Mouse (Mus musculus) heart, postnatal 36 days (tissue): ENCODE measurements at regions not wholly inside any gene's neighbourhood (a gene's known extent, or its start where the extent isn't known, plus 50 kb on each side); places are given as distances from the start of the nearest gene placed in this dataset.

Experiments
- DNase-seq, 2 experiments: peaks; one replicate each; pipeline ENCODE4 v3.0.0; 2021 to 2022
- intact Hi-C: fragments of 180-260 bp; cut with DNase I; formaldehyde crosslinking; loops from one replicate; pipeline ENCODE4 v1.15.1; 2025

GRCm38 (mm10) chr12:47466740-47467139 is 648.0 kb upstream of the Nova1 start:
- intact Hi-C loops, result no loop called here
- DNase-seq, result no peak

- DNase-seq, result no peak
- intact Hi-C loops, result no loop called here
Observed at GRCm38 (mm10) chr12:47465924-47466323, 647.2 kb upstream of the Nova1 start.

DNA sequence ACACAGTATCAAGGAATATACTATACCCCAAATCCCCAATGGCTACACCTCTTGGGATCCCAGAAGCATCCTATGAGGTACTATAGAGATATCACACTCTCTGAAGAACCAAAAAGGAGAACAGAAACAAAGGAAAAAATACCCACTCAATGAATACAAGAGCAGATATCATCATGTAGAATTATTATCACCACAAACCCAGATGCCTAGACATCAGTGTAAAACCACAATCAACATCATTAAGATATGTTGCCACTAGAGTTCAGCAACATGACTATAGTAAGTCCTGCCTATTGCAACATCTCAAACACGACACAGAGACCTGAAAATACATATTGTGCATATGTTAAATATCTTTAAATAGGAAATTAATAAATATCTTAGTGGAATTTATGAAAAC is 612.9 kb upstream of the Nova1 start:
- intact Hi-C loops, result no loop called here

DNA sequence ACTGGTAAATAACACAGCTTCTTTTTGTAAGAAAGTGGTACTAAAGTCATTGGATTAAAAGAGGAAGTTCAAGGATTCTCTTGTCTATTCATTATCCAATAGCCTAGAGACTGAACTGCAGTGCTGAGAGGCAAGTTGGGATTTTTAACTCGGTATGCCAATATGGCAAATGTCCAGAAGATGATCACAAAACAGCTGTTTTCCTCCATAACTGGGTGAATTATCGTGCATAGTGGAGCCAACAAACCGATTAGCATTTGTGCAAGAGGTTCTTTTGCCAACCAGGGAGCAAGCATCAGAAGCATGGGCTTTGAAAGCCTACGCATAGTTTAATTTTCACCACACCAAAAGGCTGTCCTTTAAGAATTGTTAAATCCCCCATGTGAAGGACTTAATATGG is 593.5 kb upstream of the Nova1 start:
- intact Hi-C loops, result no loop called here

More for the DNA sequence above, 612.9 kb upstream of the Nova1 start:
- DNase-seq, result no peak

GRCm38 (mm10) chr12:47406563-47406962 is 587.8 kb upstream of the Nova1 start:
- no peak for DNase-seq
- intact Hi-C loops, result no loop called here

More for the DNA sequence above, 593.5 kb upstream of the Nova1 start:
- DNase-seq, result no peak

GRCm38 (mm10) chr12:47406131-47406530 is 587.4 kb upstream of the Nova1 start:
- intact Hi-C loops, result no loop called here
- no peak for DNase-seq

DNA sequence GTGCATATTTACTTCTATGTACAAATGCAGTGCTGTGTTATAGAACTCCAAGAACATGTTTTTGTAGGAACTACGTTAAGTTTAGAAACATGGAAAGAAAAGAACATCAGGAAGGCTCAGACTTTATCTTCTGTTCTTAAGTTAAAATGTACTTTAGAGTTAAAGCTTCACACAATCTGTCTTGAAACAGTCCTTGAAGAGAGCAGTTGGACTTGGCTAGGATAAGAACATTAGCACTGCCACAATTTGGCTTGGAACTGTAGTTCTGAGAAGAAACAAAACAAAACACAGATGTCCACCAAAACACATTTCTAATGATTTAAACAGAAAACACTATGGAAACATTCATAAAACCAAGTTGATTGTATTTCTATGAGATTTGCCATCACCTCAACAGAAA is 564.5 kb upstream of the Nova1 start:
- DNase-seq, result no peak
- intact Hi-C loops, result no loop called here

GRCm38 (mm10) chr12:47353269-47353668 is 534.5 kb upstream of the Nova1 start:
- no peak for DNase-seq
- intact Hi-C loops, result no loop called here

DNA sequence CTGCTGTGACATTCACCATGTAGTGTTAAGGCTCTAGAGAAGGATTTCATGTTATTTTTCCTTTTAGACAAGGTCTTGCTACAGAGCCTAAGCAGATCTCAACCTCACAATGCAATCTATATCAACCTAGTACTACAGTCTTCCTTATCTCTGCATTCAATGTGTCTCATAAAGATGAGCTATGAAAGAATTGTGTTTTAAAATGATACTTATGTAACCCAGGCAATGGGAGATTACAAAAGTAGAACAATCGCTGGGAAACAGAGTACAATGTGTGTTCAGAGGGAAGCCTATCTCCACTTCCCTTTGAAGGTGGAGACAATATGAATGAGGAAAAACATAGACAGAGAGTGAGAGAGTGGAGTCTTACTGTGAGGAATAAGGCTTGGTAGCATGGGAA is 532.5 kb upstream of the Nova1 start:
- intact Hi-C loops, result no loop called here
- no peak for DNase-seq

GRCm38 (mm10) chr12:47313413-47313812 is 494.7 kb upstream of the Nova1 start:
- intact Hi-C loops, result no loop called here
- DNase-seq, result peak in 1 of 2 experiments; percentile 2

GRCm38 (mm10) chr12:47275904-47276303 is 457.2 kb upstream of the Nova1 start:
- intact Hi-C loops, result no loop called here

GRCm38 (mm10) chr12:47272309-47272708 is 453.6 kb upstream of the Nova1 start:
- intact Hi-C loops, result no loop called here
- DNase-seq, result no peak

More at GRCm38 (mm10) chr12:47275904-47276303, 457.2 kb upstream of the Nova1 start:
- DNase-seq, result no peak

GRCm38 (mm10) chr12:47264118-47264517 is 445.4 kb upstream of the Nova1 start:
- no peak for DNase-seq
- intact Hi-C loops, result no loop called here

GRCm38 (mm10) chr12:47263408-47263807 is 444.7 kb upstream of the Nova1 start:
- no peak for DNase-seq
- intact Hi-C loops, result no loop called here

DNA sequence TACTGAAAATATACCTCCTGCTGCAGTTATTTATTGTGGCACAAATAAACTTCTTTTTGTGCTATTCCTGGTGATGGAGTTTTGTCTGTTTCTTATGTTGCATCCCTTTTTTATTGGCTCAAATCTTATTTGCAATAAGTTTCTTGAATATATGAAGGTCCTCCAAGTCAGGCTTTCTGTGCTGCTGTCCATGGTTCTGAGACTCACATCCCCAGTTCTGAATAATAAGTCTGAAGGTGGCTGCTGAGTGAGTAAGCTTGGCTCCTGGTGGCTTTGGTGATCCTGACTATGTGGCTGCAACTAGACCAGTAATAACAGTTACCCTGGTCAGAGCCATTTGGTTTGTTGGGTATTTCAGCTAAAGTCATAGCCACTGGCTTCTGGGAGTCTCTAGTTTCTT is 433.6 kb upstream of the Nova1 start:
- intact Hi-C loops, result no loop called here
- no peak for DNase-seq

DNA sequence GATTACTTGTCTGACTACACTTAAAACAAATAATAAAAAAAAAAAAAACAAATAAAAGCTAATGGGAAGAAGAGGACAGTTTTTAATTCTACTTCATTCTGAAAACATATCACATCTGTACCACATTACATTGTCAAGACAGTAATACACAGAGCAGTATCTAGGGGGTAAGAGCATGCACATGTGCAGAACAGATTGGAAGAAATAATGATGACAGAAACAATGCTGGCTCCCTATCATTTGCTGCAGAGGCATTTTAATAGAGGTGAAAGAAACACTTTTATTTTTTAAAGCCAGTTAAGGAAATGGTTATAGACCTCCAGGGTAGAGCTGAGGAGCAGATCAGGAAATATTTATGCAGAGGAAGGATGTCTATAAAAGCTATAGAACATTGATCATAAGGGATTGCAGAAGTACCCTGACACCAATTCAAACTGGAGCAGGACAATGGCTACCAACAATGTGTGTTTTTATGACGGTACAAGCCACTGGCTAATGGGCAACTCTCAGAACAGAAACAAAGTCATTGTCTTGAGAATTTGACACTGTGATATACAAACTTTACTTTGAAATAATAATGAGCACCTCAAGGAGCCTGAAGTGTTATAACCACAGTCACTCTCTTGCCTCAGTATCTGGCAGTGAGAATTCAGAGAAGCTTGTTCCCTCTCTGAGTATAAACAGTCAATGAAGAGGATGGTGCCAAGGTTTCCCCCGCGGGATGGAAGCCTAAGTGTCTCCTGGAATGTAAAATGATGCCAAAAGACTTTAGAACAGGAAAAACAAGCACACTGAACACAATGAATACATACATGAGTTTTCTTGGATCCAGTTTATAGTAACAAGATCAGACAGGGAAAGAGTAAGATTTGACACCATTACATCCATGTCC is 425.1 kb upstream of the Nova1 start:
- no peak for DNase-seq
- intact Hi-C loops, result no loop called here

DNA sequence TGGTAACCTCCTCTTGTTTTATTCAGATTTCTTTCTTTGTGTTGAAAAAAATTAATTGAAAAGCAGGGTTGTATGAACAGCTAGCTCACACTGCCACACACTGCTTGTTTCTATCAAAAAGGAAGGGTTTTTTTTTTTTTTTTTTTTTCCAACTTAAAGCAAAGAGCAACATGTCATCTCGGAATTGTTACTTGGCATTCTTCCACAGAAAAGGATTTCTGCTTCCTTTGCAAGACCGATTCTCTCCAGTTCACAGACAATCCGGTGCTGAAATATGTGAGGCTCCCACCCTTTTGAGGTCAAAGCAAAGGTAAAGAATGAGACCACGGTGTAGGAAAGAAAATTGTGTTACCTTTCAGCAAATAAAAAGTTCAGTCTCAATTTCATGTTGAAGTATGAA is 401.3 kb upstream of the Nova1 start:
- DNase-seq, result no peak
- intact Hi-C loops, result loop anchor here (10.0 kb wide), 1 partner anchor 575 kb away; no protein-coding TSS in a partner anchor

- no peak for DNase-seq
Observed at GRCm38 (mm10) chr12:47219340-47219739, 400.6 kb upstream of the Nova1 start.

GRCm38 (mm10) chr12:47211417-47212104 is 392.8 kb upstream of the Nova1 start:
- no peak for DNase-seq
- intact Hi-C loops, result no loop called here

More at GRCm38 (mm10) chr12:47219340-47219739, 400.6 kb upstream of the Nova1 start:
- intact Hi-C loops, result loop anchor here (5.0 kb wide), 1 partner anchor 52 kb away; no protein-coding TSS in a partner anchor

GRCm38 (mm10) chr12:47202936-47203335 is 384.2 kb upstream of the Nova1 start:
- intact Hi-C loops, result no loop called here
- DNase-seq, result no peak

GRCm38 (mm10) chr12:47198609-47199008 is 379.9 kb upstream of the Nova1 start:
- intact Hi-C loops, result no loop called here

GRCm38 (mm10) chr12:47164736-47165135 is 346.0 kb upstream of the Nova1 start:
- intact Hi-C loops, result loop anchor here (5.0 kb wide), 1 partner anchor 53 kb away; no protein-coding TSS in a partner anchor

More at GRCm38 (mm10) chr12:47198609-47199008, 379.9 kb upstream of the Nova1 start:
- DNase-seq, result no peak

More at GRCm38 (mm10) chr12:47164736-47165135, 346.0 kb upstream of the Nova1 start:
- DNase-seq, result peak in 1 of 2 experiments; percentile 9
